Mouse (Mus musculus) inflammation-experienced regulatory T-cells (primary cell): Measurements from ENCODE around the gene R3hcc1l. TPM values are rescaled to one million over a fixed set of nuclear protein-coding genes. Genes with fewer than 3 reads are reported as not detected.

ENCODE experiments used
- polyA plus RNA-seq, 2 experiments: library from polyadenylated mRNA; unstranded; fragments of 100-300 nt; shearing (Covaris generic); gene quantifications; one replicate each; pipeline ENCODE4 v1.2.1; 2017

The R3hcc1l gene
- polyA plus RNA-seq = 10 to 100 TPM; 51.5 to 52.8 TPM

GRCm38 (mm10) chr19:42518620-42519310, at the start of gene R3hcc1l:
Gene R3hcc1l, plus strand, starts transcription at chr19:42518759.

DNA sequence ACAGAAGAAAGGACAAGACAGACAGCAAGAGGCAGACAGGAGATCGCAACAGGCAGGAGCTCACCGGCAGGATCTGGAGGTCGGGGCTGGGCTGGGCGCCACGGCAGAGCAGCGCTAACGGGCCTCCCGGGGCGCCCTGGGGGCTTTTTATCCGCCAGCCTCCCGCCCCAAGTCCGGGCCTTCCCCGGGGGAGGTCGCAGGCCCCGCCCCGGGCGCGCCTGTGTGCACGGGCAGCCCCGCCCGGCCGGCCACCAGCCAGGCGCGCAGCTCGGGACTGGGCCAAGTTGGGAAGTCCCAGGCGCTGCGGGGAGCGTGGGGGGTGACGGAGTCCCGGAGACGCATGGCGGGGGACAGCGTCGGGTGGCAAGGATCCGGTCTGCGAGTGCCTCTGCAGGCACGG, 94.1 kb downstream of the R3hcc1l start, which contains the start of gene Loxl4:
Gene Loxl4 (minus strand): TSS at position 160 of the 400 bp plus-strand sequence.

Other genes with a start within 250 kb of the R3hcc1l start
- under 1 TPM in 1 of 2 experiments, not detected in 1; 0.60 TPM for gene Crtac1, start 87.0 kb upstream of the R3hcc1l start, polyA plus RNA-seq
- under 1 TPM; 0.30 to 0.42 TPM for gene Loxl4, start 94.1 kb downstream of the R3hcc1l start, polyA plus RNA-seq
- gene Pyroxd2, start 234.0 kb downstream of the R3hcc1l start, polyA plus RNA-seq = 1 to 10 TPM in 1 of 2 experiments, under 1 TPM in 1; 0.66 to 2.9 TPM